Mouse (Mus musculus) midbrain, embryonic 15.5 days (tissue): ENCODE measurements around the gene M1ap. TPM values are rescaled to one million over a fixed set of nuclear protein-coding genes. Genes with fewer than 3 reads are reported as not detected.

ENCODE experiments used
- ATAC-seq: fragments of 200-750 bp; cut with Nextera tagmentation; replicated peaks from 2 replicates; pipeline ENCODE4 v1.8.0; 2017; ENCODE audit warnings: moderate TSS enrichment
- H3K27ac ChIP-seq: fragments of 300-500 bp; sonication (generic); 2 replicates; pipeline ENCODE4 v1.5.1; 2015; ENCODE audit warnings: mild to moderate bottlenecking, inconsistent platforms
- H3K27me3 ChIP-seq: fragments of 300-500 bp; sonication (generic); replicated peaks from 2 replicates; pipeline ENCODE4 v1.6.1; 2015; ENCODE audit warnings: inconsistent platforms
- H3K36me3 ChIP-seq: fragments of 300-500 bp; sonication (generic); replicated peaks from 2 replicates; pipeline ENCODE4 v1.6.1; 2015; ENCODE audit warnings: inconsistent platforms
- H3K4me1 ChIP-seq: fragments of 300-500 bp; sonication (generic); 2 replicates; pipeline ENCODE4 v1.6.1; 2015; ENCODE audit warnings: inconsistent platforms
- H3K4me2 ChIP-seq: fragments of 300-500 bp; sonication (generic); 2 replicates; pipeline ENCODE4 v1.6.1; 2015; ENCODE audit warnings: inconsistent platforms, mild to moderate bottlenecking, moderate library complexity
- H3K4me3 ChIP-seq: fragments of 300-500 bp; sonication (generic); 2 replicates; pipeline ENCODE4 v1.5.1; 2015; ENCODE audit warnings: mild to moderate bottlenecking, inconsistent platforms
- H3K9ac ChIP-seq: fragments of 300-500 bp; sonication (generic); 2 replicates; pipeline ENCODE4 v1.6.1; 2015; ENCODE audit warnings: mild to moderate bottlenecking, inconsistent platforms
- H3K9me3 ChIP-seq: fragments of 300-500 bp; sonication (generic); 2 replicates; pipeline ENCODE4 v1.6.1; 2016; ENCODE audit warnings: inconsistent platforms
- WGBS: fragments of 180-500 bp; shearing (Covaris S2); methylation state at CpG from one replicate; pipeline ENCODE4 v1.1.7; 2015; ENCODE audit warnings: mixed read lengths; 5-methylcytosine and 5-hydroxymethylcytosine counted together
- polyA plus RNA-seq: library from polyadenylated mRNA; unstranded; fragments of >200 nt; fragmentation: Nextera tagmentation; extraction: Ambion mirVana; gene quantifications from 2 replicates; pipeline ENCODE4 v1.2.1, GENCODE M21; 2015

The M1ap gene
- polyA plus RNA-seq, 1 experiment from 2014 or later = 0.22 TPM

DNA sequence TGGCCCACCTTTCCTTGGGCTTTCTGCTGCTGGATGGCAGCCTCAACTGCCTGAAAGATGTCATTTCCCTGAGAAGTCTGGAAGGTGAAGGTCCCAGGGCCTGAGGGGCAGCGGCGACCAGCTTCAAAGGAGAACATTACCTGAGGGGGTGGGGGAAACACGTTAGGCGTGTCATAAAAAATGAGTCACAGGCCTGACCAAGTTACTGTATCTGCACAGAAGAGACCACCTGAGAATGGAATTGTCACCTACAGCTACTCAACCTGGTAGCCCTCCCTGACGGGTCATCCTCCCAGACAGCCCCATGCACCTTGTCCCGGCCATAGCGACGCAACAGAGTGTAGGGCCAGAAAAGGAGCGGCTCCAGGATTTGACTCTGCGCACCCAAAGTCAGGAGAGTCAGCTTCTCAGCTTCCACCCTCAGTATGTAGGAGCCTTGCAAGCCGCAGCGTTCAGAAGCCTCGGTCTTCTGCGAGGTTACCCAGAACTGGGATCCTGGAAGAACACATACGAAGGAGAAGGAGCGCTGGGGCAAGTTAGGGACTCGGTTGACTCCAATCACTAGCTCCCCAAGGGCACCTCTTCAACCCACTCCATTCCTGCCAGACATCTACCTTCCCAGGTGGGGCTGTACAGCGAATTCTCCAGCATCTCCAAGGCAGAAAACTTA lies 85.4 kb downstream of the M1ap start:
- Histone ChIP-seq H3K9me3 (no peaks in the 10 kb centered on the region), H3K9ac (peak overlapping the region; percentile 28; the same call in 1 of the 2 replicates), H3K27ac (no peak overlapping the region), H3K4me3 (peak overlapping the region; percentile 42), H3K36me3 (no peaks in the 10 kb centered on the region), H3K4me2 (peak overlapping the region; percentile 80), H3K4me1 (peaks cover 19% of the 10 kb centered on the region), H3K27me3 (peaks cover 45% of the 10 kb centered on the region)
- 20% methylated on average over 18 of the region's 18 CpGs for WGBS
- no peak for ATAC-seq

DNA sequence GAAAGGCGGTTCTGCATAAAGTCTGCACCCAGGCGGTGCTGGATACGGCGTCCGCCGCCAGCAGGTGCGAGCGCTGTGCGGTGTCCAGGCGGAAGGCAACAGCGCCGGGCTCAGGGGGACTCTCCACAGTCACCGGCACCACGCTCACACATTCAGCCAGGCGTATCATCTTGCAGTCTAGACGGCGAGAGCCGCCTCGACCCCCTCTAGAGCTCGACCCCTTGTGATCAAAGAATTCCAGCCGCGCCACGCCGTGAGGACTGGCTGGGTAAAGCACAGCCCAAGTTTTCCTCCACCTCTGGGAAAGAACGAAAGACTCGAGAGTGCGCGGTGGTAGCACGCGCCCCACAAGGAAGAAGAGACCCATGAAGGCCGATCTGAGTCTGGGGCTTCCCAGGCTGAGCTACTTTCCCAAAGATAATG lies 86.1 kb downstream of the M1ap start:
- peak; percentile 37; the same call in 1 of the 2 replicates for ATAC-seq
- peak overlapping the region; percentile 80 for H3K4me2 ChIP-seq
- H3K27me3 ChIP-seq = peaks cover 45% of the 10 kb centered on the region
- under 1% methylated on average over 31 of the region's 31 CpGs for WGBS
- H3K36me3 ChIP-seq = no peaks in the 10 kb centered on the region
- H3K9ac ChIP-seq = peak overlapping the region; percentile 28
- H3K9me3 ChIP-seq = no peaks in the 10 kb centered on the region
- H3K4me1 ChIP-seq = peaks cover 19% of the 10 kb centered on the region
- peak overlapping the region; percentile 42 for H3K4me3 ChIP-seq
- H3K27ac ChIP-seq = no peak overlapping the region

DNA sequence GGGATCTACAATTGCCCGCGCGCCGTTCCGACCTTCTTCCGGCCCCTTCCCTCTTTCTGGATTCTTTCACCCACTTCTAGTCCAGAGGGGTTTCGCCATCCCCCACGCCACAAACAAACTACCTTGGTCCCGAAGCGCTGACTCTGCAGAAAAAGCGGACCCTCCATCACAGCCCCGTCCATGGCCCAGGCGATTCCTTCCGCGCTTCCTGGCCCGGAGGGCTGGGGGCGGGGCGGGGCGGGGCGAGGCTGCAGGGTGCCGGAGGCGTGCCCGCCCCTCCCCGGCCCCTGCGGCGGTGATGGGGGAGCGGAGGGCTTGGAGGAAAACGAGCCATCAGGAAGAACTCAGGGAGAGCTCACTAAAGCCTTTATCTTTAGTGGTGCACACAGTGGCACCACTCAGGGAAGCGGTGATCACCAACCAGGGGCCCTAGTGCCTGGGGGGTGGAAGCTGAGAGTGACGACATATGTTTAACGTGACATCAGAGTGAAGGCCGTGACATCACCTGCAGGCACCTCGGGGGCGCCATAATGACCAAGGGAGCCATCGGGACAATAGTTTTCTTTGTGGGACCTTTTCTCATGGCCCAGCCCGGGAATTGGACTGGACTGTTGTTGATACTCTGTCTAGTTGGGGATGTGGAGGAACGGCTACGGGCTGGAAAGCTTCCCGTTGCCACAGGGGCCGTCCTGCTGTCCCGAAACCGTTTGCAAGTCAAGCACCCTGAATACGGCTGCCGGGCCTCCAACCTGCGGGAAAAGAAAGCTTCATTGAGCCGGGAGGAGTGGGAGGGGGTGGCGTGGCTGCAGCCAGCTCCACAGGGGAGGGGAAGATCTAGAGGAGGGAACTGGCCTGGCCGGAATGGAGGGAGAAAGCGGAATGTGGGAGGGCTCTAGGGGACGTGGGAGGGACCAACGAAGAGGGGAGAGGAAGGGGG lies 86.8 kb downstream of the M1ap start, which contains the start of the genes Dok1 and Loxl3:
Dok1 (minus strand) TSS at position 223 of the 937 bp plus-strand sequence.
Loxl3 (plus strand) TSS at position 925 of the 937 bp plus-strand sequence.
- H3K9ac ChIP-seq = peak within 1 kb of the TSS; percentile 28
- peak within 1 kb of the TSS; percentile 42 for H3K4me3 ChIP-seq
- no peaks in the 10 kb centered on the region for H3K9me3 ChIP-seq
- WGBS = 1% methylated on average over 51 of the region's 51 CpGs
- peak; percentile 59 for ATAC-seq
- no peaks in the 10 kb centered on the region for H3K36me3 ChIP-seq
- H3K4me2 ChIP-seq = peak within 1 kb of the TSS; percentile 80
- peaks cover 41% of the 10 kb centered on the region for H3K27me3 ChIP-seq
- H3K4me1 ChIP-seq = peaks cover 25% of the 10 kb centered on the region
- H3K27ac ChIP-seq = peak within 1 kb of the TSS; percentile 64

DNA sequence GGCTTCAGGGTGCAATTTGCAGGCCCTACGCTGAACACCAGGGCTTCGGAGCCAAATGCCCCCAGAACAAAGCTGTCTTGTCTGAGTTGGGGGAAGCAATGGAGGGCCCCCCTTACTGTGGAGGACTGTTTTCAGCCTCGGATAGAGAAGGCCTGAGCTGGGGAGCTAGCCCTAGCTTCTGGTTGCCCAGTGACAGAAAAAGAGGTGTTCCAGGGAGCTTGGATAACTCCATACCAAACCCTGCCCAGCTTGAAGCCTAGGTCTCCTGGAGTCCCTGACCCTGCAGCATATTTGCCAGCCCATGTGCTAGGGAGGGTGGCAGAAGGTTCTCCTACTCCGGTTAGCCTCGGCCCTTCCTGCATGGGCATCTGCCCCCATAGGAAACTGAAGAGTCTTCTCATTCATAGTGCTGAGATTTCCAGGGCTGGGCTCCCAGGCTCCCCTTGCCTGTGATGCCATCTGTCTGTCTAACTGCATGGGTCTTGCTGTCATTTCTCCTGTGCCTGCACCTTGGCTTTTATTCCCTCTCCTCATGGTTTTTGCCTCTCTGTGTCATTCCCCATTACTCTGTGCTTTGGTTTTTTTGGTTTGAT lies 87.9 kb downstream of the M1ap start:
- Histone ChIP-seq H3K4me2 (peak overlapping the region; percentile 80), H3K36me3 (no peaks in the 10 kb centered on the region), H3K9me3 (no peaks in the 10 kb centered on the region), H3K27ac (no peak overlapping the region), H3K9ac (0 out of 2 replicates have a peak overlapping the region, but pooled peaks have one; percentile 28), H3K4me3 (peak overlapping the region; percentile 42), H3K27me3 (peaks cover 34% of the 10 kb centered on the region), H3K4me1 (peaks cover 28% of the 10 kb centered on the region)
- ATAC-seq = no peak
- 17% methylated on average over 5 of the region's 5 CpGs for WGBS

DNA sequence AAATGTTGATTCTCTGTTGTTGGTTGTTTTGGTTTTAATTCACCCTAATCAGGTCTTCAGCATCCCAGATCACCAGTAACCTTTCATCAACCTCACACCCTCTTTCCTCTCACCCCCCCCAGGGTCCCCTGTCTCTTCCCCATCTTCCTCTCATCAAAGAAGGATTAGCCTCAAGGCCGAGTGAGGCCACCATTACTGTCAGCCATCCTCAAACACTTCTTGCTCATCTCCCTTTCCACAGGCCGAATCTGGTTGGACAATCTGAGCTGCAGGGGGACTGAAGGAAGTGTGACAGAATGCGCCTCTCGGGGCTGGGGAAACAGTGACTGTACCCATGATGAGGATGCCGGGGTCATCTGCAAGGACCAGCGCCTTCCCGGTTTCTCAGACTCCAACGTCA lies 90.5 kb downstream of the M1ap start:
- Histone ChIP-seq H3K9me3 (no peaks in the 10 kb centered on the region), H3K9ac (no peak overlapping the region), H3K27ac (no peak overlapping the region), H3K4me2 (no peak overlapping the region), H3K4me3 (no peak overlapping the region), H3K36me3 (no peaks in the 10 kb centered on the region), H3K27me3 (peaks cover 20% of the 10 kb centered on the region), H3K4me1 (peaks cover 26% of the 10 kb centered on the region)
- no peak for ATAC-seq
- WGBS = 82% methylated on average over 8 of the region's 8 CpGs

DNA sequence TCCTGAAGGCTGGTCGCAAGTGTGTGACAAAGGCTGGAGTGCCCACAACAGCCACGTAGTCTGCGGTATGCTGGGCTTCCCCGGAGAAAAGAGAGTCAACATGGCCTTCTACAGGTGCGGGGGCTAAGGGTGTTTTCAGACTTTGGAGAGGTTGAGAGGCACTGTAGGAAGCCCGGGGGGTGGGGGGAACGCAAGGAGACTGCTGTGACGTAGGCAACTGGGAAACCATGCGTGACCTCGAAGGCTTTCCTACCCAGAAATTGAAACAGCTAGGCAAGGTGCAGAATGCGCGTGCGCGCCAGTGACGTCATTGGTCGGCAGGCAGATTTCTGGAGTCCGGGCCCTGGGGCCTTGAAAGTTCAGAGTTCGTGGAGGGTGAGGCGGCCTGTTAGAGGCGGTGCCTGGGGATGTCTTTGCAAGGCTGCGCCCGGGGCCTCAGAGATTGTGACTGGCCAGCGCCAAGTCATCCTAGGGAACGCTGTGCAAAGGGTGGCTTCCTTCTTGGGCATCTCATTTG lies 91.9 kb downstream of the M1ap start:
- 11% methylated on average over 24 of the region's 24 CpGs for WGBS
- H3K27me3 ChIP-seq = peaks cover 7% of the 10 kb centered on the region
- peak overlapping the region; percentile 35 for H3K4me3 ChIP-seq
- ATAC-seq = peak; percentile 60
- no peaks in the 10 kb centered on the region for H3K9me3 ChIP-seq
- H3K27ac ChIP-seq = no peak overlapping the region
- H3K4me1 ChIP-seq = peaks cover 13% of the 10 kb centered on the region
- H3K36me3 ChIP-seq = no peaks in the 10 kb centered on the region
- no peak overlapping the region for H3K9ac ChIP-seq
- H3K4me2 ChIP-seq = peak overlapping the region; percentile 69

DNA sequence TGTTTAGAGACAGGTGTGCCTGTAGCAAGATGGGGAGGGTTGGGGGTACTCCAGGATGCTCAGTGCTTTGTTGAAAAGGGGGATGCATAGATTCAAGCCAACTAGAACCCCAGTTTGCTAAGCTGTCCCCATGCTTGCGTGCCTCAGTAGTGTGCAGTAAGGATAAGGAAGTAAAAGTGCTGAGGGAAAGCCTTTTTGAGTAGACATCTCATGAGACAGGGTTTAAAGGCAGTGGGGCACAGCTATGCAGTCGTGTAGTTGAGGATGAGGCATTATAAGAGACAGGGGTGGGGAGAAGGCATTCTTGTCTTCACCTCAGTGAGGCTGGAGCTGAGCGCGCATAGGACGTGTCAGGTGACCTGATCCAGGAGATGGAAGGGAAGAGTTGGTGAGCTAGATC lies 93.9 kb downstream of the M1ap start:
- Histone ChIP-seq H3K9me3 (no peaks in the 10 kb centered on the region), H3K4me1 (peaks cover 8% of the 10 kb centered on the region), H3K4me3 (no peak overlapping the region), H3K4me2 (no peak overlapping the region), H3K9ac (no peak overlapping the region), H3K27ac (no peak overlapping the region), H3K36me3 (no peaks in the 10 kb centered on the region), H3K27me3 (no peaks in the 10 kb centered on the region; the same call in 1 of the 2 replicates)
- WGBS = 79% methylated on average over 5 of the region's 5 CpGs
- ATAC-seq = no peak

DNA sequence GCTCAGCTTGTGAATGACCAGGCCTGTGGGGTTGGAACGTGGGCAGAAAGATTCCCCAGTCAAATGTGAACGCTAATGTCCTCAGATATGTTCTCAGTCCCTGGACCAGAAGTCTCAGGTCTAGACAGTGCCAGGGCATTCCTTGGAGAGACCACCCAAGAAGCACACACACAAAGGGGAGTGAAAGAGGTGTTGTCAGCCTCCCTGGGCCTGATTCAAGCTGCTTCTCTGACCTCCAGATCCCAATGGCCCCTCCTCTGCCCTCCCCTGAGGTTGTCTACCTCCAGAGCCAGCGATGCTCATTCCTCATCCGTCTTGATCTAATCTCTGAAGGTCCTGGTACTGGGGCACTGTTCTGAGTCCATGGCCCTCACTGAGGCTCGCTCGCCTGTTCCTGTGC lies 96.9 kb downstream of the M1ap start:
- peaks cover 3% of the 10 kb centered on the region for H3K4me1 ChIP-seq
- H3K27ac ChIP-seq = no peak overlapping the region
- WGBS = 58% methylated on average over 6 of the region's 6 CpGs
- no peak for ATAC-seq
- no peak overlapping the region for H3K4me2 ChIP-seq
- no peak overlapping the region for H3K9ac ChIP-seq
- no peaks in the 10 kb centered on the region for H3K36me3 ChIP-seq
- no peaks in the 10 kb centered on the region for H3K9me3 ChIP-seq
- H3K27me3 ChIP-seq = no peaks in the 10 kb centered on the region
- no peak overlapping the region for H3K4me3 ChIP-seq

DNA sequence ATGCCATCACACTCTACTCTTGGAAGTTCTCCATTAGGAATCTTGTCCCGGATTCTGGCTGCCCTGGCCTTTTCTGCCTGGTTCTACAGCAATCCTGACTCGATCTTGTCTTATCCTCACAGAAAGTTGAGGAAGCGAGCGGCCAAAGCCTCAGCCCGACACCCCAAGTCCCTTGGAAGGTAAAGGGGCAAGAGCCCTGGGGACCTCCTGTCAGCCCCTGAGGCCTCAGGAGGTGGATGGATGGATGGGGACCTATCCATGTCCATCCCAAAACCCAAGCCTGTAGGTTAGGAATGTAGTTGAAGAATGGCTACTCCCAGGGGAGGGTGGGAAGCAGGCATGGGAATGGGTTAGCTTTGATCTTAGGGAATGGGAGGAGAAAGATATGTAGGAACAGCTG lies 97.3 kb downstream of the M1ap start:
- no peaks in the 10 kb centered on the region for H3K9me3 ChIP-seq
- ATAC-seq = no peak
- H3K4me2 ChIP-seq = no peak overlapping the region
- WGBS = 91% methylated on average over 5 of the region's 5 CpGs
- H3K36me3 ChIP-seq = no peaks in the 10 kb centered on the region
- no peak overlapping the region for H3K27ac ChIP-seq
- no peak overlapping the region for H3K4me3 ChIP-seq
- H3K4me1 ChIP-seq = no peaks in the 10 kb centered on the region
- no peak overlapping the region for H3K9ac ChIP-seq
- no peaks in the 10 kb centered on the region for H3K27me3 ChIP-seq

DNA sequence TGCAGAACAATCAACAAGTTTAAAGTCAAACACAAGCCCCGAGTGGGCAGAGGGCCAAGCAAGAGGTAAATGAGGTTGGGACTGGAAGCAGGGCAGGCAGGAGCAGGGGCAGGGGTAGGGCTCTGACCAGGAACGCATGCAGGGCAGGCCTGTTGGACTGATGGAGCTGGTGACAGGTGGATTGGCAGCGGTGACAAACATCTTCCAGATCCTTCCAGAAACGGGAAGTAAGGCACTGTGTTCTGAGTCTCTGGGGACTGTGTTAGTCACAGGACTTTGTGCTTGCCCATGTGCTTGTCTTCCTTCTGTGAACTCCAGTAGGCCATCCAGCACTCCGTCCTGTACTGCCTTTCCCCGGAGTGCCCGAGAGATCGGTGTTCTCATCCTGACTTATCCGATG lies 98.0 kb downstream of the M1ap start:
- WGBS = 83% methylated on average over 9 of the region's 9 CpGs
- ATAC-seq = no peak
- Histone ChIP-seq H3K4me2 (no peak overlapping the region), H3K27ac (no peak overlapping the region), H3K9ac (no peak overlapping the region), H3K36me3 (no peaks in the 10 kb centered on the region), H3K4me1 (no peaks in the 10 kb centered on the region), H3K27me3 (no peaks in the 10 kb centered on the region), H3K9me3 (no peaks in the 10 kb centered on the region), H3K4me3 (no peak overlapping the region)

DNA sequence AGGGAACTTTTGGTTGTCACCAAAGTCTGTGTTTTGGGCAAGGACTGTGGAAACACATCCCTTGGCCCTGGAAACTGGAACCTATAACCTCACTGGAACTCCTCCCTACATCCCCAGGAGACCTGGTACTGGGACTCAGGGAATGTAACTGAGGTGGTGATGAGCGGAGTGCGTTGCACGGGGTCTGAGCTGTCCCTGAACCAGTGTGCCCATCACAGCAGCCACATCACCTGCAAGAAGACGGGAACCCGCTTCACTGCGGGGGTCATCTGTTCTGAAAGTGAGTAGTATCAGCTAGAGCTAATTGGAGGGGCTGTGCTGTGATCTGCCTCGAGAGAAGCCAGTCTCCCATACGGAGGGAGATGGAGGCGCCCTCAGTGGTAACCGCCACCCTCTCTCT lies 102.7 kb downstream of the M1ap start:
- H3K9me3 ChIP-seq = no peaks in the 10 kb centered on the region
- no peak overlapping the region for H3K4me2 ChIP-seq
- no peak for ATAC-seq
- no peak overlapping the region for H3K9ac ChIP-seq
- 75% methylated on average over 10 of the region's 10 CpGs for WGBS
- H3K4me1 ChIP-seq = peaks cover 14% of the 10 kb centered on the region
- no peaks in the 10 kb centered on the region for H3K27me3 ChIP-seq
- no peaks in the 10 kb centered on the region for H3K36me3 ChIP-seq
- no peak overlapping the region for H3K4me3 ChIP-seq
- no peak overlapping the region for H3K27ac ChIP-seq
